Mouse (Mus musculus) right cerebral cortex, postnatal 36 days (tissue): Measurements from ENCODE around the gene Gcg.

Experiments used
- DNase-seq, 2 experiments: peaks; one replicate each; pipeline ENCODE4 v3.0.0; 2022; ENCODE audit warnings: low spot score in 2 of 2, mixed read lengths in 1 of 2

Gcg gene

GRCm38 (mm10) chr2:62483550-62483949, at the start of gene Gcg:
TSS of gene Gcg (minus strand) at chr2:62483650.
- no peak for DNase-seq

- no peak for DNase-seq
Measured at GRCm38 (mm10) chr2:62531065-62531464, 47.6 kb upstream of the Gcg start.

GRCm38 (mm10) chr2:62526399-62526798, 42.9 kb upstream of the Gcg start:
- peak; percentile 21 to 60 for DNase-seq

- DNase-seq, result peak; percentile 36 to 76
Measured at GRCm38 (mm10) chr2:62517790-62518189, 34.3 kb upstream of the Gcg start.

- no peak for DNase-seq
Measured at GRCm38 (mm10) chr2:62514477-62514876, 31.0 kb upstream of the Gcg start.

- peak; percentile 68 to 80 for DNase-seq
Measured at GRCm38 (mm10) chr2:62513477-62513876, 30.0 kb upstream of the Gcg start.

- no peak for DNase-seq
Measured at GRCm38 (mm10) chr2:62507130-62507529, 23.7 kb upstream of the Gcg start.

GRCm38 (mm10) chr2:62506441-62506840, 23.0 kb upstream of the Gcg start:
- DNase-seq, result no peak

- DNase-seq, result no peak
Measured at GRCm38 (mm10) chr2:62504269-62504796, 20.9 kb upstream of the Gcg start.

- no peak for DNase-seq
Measured at GRCm38 (mm10) chr2:62503326-62503725, 19.9 kb upstream of the Gcg start.

- no peak for DNase-seq
Measured at GRCm38 (mm10) chr2:62502516-62502915, 19.1 kb upstream of the Gcg start.

- DNase-seq, result no peak
Measured at GRCm38 (mm10) chr2:62498821-62499220, 15.4 kb upstream of the Gcg start.

- DNase-seq, result no peak
Measured at GRCm38 (mm10) chr2:62498086-62498485, 14.6 kb upstream of the Gcg start.

GRCm38 (mm10) chr2:62497333-62498002, 14.0 kb upstream of the Gcg start:
- no peak for DNase-seq

GRCm38 (mm10) chr2:62495407-62495806, 12.0 kb upstream of the Gcg start:
- peak in 1 of 2 experiments; percentile 68 for DNase-seq

- DNase-seq, result no peak
Measured at GRCm38 (mm10) chr2:62489832-62490231, 6.4 kb upstream of the Gcg start.

- no peak for DNase-seq
Measured at GRCm38 (mm10) chr2:62484906-62485305, 1.5 kb upstream of the Gcg start.

GRCm38 (mm10) chr2:62480285-62481198, 2.9 kb downstream of the Gcg start:
- DNase-seq, result no peak

GRCm38 (mm10) chr2:62469551-62469950, 13.9 kb downstream of the Gcg start:
- no peak for DNase-seq

- no peak for DNase-seq
Measured at GRCm38 (mm10) chr2:62463287-62463686, 20.2 kb downstream of the Gcg start.

GRCm38 (mm10) chr2:62462174-62462573, 21.3 kb downstream of the Gcg start:
- no peak for DNase-seq

- no peak for DNase-seq
Measured at GRCm38 (mm10) chr2:62460815-62461450, 22.5 kb downstream of the Gcg start.
